In genomic region chr7:84256661-84257060, GRCm38 (mm10) we compare ENCODE assay signal across 21 mouse cellular contexts.
DNase-seq lines count a peak whose midpoint lies in the region; ATAC-seq and TF ChIP-seq lines count a peak whose summit lies in the region.
"Had no signal": no experiment of that assay in that cellular context is flagged by ENCODE, and none has a peak within 500 bp of the region (broad histone marks: within the 10 kb centered on the region; RNA-seq: fewer than 3 reads in every experiment).

No protein-coding gene starts in this region.

- no peaks in the 10 kb centered on the region for H3K36me3 ChIP-seq in lung, embryonic 16.5 days (ENCODE audit: control insufficient read depth, insufficient read depth, low read length)
- H3K36me3 ChIP-seq in midbrain, embryonic 11.5 days (ENCODE audit: control insufficient read depth, insufficient read depth, low read length) = peaks cover 5% of the 10 kb centered on the region
- peaks cover 50% of the 10 kb centered on the region for H3K36me3 ChIP-seq in midbrain, postnatal 0 days (ENCODE audit: insufficient read depth, low read length)
- H3K36me3 ChIP-seq: embryonic facial prominence, embryonic 15.5 days had no signal

- no peak overlapping the region for H3K4me3 ChIP-seq in lung, embryonic 16.5 days (ENCODE audit: low read length)
- no peak overlapping the region for H3K4me3 ChIP-seq in midbrain, embryonic 11.5 days (ENCODE audit: low read depth, low read length)
- H3K4me3 ChIP-seq in midbrain, postnatal 0 days (ENCODE audit: low read depth, low read length) = no peak overlapping the region
- H3K4me3 ChIP-seq: embryonic facial prominence, embryonic 13.5 days; embryonic facial prominence, embryonic 15.5 days; erythroblast, embryonic 14.5 days; forebrain, embryonic 10.5 days; forebrain, embryonic 12.5 days had no signal

- DNase-seq in lung, postnatal 25 days (ENCODE audit: low spot score) = no peak
- peak; percentile 53 for DNase-seq in midbrain, embryonic 11.5 days (ENCODE audit: low spot score, missing footprints)
- no peak for DNase-seq in midbrain, postnatal 0 days (ENCODE audit: low spot score)
- DNase-seq in cerebellum, postnatal 4 days (ENCODE audit: low spot score in 2 of 2) = no peak
- DNase-seq: adrenal gland, adult 2 months; adrenal gland, postnatal 10 days; adrenal gland, postnatal 25 days; cerebellum, adult 11-12 months; cerebellum, adult 2 months; cerebellum, adult 9-10 months; cerebellum, postnatal 10 days; cerebellum, postnatal 25 days; embryo, embryonic 11 days had no signal

- no peaks in the 10 kb centered on the region for H3K27me3 ChIP-seq in lung, embryonic 16.5 days (ENCODE audit: control insufficient read depth, insufficient read depth, low read depth, low read length)
- H3K27me3 ChIP-seq in midbrain, embryonic 11.5 days (ENCODE audit: control insufficient read depth, insufficient read depth, low read length) = no peaks in the 10 kb centered on the region
- no peaks in the 10 kb centered on the region for H3K27me3 ChIP-seq in midbrain, postnatal 0 days (ENCODE audit: insufficient read depth, low read length)
- H3K27me3 ChIP-seq: embryonic facial prominence, embryonic 13.5 days; embryonic facial prominence, embryonic 15.5 days; forebrain, embryonic 12.5 days had no signal

- no peak overlapping the region for H3K9ac ChIP-seq in lung, embryonic 16.5 days (ENCODE audit: low read length)
- no peak overlapping the region for H3K9ac ChIP-seq in midbrain, embryonic 11.5 days (ENCODE audit: low read length)
- H3K9ac ChIP-seq in midbrain, postnatal 0 days (replicated peaks; ENCODE audit: low read length, poor library complexity, severe bottlenecking) = no peak overlapping the region
- H3K9ac ChIP-seq: embryonic facial prominence, embryonic 13.5 days; embryonic facial prominence, embryonic 15.5 days; forebrain, embryonic 12.5 days had no signal

- H3K27ac ChIP-seq in lung, embryonic 16.5 days (ENCODE audit: low read length) = peak overlapping the region; percentile 44; the same call in 1 of the 2 replicates
- H3K27ac ChIP-seq in midbrain, embryonic 11.5 days (ENCODE audit: low read depth, low read length) = no peak overlapping the region
- H3K27ac ChIP-seq in midbrain, postnatal 0 days (ENCODE audit: low read depth, low read length) = no peak overlapping the region
- H3K27ac ChIP-seq: embryonic facial prominence, embryonic 13.5 days; embryonic facial prominence, embryonic 15.5 days; forebrain, embryonic 10.5 days; forebrain, embryonic 12.5 days had no signal

- no peaks in the 10 kb centered on the region for H3K9me3 ChIP-seq in lung, embryonic 16.5 days (ENCODE audit: control insufficient read depth, low read length)
- no peaks in the 10 kb centered on the region for H3K9me3 ChIP-seq in midbrain, embryonic 11.5 days (ENCODE audit: control insufficient read depth, low read length)
- no peaks in the 10 kb centered on the region for H3K9me3 ChIP-seq in midbrain, postnatal 0 days (ENCODE audit: low read length)
- H3K9me3 ChIP-seq: embryonic facial prominence, embryonic 13.5 days; embryonic facial prominence, embryonic 15.5 days; forebrain, embryonic 10.5 days; forebrain, embryonic 12.5 days had no signal

- ATAC-seq in lung, embryonic 16.5 days (ENCODE audit: low read depth) = no peak
- ATAC-seq in midbrain, embryonic 11.5 days (ENCODE audit: low FRiP score) = no peak
- ATAC-seq in midbrain, postnatal 0 days (ENCODE audit: low FRiP score) = no peak
- ATAC-seq: forebrain, embryonic 14.5 days; forebrain, embryonic 16.5 days had no signal

- 88% methylated on average over 3 of the region's 3 CpGs for WGBS in lung, embryonic 16.5 days
- WGBS in midbrain, embryonic 11.5 days = 87% methylated on average over 3 of the region's 3 CpGs
- 94% methylated on average over 3 of the region's 3 CpGs for WGBS in midbrain, postnatal 0 days

- no peak for TF ChIP-seq CTCF in midbrain, postnatal 0 days (IDR thresholded peaks at IDR 0.05)

- peaks cover 9% of the 10 kb centered on the region for H3K4me1 ChIP-seq in lung, embryonic 16.5 days (replicated peaks; ENCODE audit: control insufficient read depth, insufficient read depth, low read length)
- no peaks in the 10 kb centered on the region for H3K4me1 ChIP-seq in midbrain, embryonic 11.5 days (ENCODE audit: control insufficient read depth, insufficient read depth, low read length)
- H3K4me1 ChIP-seq in midbrain, postnatal 0 days (ENCODE audit: insufficient read depth, low read length) = no peaks in the 10 kb centered on the region
- H3K4me1 ChIP-seq: embryonic facial prominence, embryonic 13.5 days; embryonic facial prominence, embryonic 15.5 days; forebrain, embryonic 10.5 days; forebrain, embryonic 12.5 days had no signal

- no peak overlapping the region for H3K4me2 ChIP-seq in lung, embryonic 16.5 days (ENCODE audit: low read depth, low read length)
- no peak overlapping the region for H3K4me2 ChIP-seq in midbrain, embryonic 11.5 days
- no peak overlapping the region for H3K4me2 ChIP-seq in midbrain, postnatal 0 days (ENCODE audit: low read depth, low read length, poor library complexity, severe bottlenecking)
- H3K4me2 ChIP-seq: embryonic facial prominence, embryonic 13.5 days; embryonic facial prominence, embryonic 15.5 days; forebrain, embryonic 12.5 days had no signal
